Mouse (Mus musculus): Measurements from ENCODE around the gene Lyl1.

Gene Lyl1

GRCm38 (mm10) chr8:84703466-84704249 lies 2.4 kb downstream of the Lyl1 start:
- no peak for DNase-seq (ENCODE audit: low read depth, low spot score)

DNA sequence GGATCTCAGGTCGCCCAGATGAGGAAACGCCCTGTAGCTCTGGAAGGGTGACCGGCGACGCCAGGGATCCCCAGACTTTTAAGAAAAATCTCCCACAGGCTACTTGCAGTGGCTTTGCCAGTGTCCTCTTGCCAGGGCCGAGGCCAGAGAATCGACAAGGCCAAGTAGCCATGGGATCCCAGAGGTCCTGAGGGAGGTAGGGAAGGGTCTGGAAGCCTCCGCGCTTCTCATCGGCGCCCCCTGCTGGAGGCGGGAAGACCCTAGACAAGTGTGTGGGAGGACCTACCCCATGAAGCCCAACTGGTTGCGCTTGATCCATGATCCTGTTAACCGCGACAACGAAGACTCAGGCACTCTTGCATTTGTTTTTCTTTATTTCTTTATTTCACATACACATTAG lies 3.1 kb downstream of the Lyl1 start:
- peak; percentile 45 for DNase-seq (ENCODE audit: low read depth, low spot score)

DNA sequence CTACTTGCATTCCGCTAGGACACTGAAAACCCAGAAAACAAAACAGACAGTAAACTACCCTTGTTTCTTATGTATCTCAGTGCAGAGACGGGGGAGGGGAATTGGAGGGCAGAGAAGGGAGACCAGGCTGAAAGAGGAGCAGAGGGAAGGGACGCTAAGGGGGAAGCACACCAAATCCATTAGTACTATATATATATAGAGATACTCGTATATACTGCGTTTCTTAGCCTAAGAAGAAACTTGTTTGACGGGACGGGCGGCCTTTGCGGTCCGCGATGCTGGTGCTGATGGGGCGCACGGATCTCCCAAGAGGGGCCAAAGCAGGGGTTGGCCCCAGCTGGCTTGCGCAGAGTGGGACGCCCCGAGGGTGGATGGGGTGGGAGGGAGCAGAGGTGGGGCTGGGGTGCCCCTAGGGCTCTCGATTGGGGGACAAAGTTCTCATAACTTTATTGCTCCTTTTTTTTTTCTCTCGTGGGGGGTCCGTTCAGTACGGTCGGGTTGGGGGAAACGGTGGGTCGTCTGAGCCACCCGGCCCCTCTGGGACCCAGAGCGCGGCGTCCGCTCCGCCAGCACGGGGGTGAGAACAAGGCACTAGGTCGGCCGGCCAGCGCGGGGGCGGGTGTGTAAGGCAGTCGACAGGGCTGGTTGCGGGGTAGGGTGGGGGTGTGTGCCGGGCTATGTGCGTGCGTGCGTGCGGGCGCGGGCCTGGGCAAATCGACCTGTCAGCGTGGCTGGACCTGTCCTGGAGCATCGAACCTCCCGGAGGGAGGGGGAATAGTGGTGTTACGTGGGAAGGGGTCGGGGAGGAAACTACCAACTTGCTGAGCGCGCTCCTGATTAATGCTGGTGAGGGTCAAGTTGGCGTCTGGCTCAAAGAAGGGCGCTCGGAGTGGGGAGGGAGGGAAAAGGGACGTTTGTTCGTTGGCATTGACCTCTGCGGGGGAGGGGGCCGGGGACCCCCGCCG lies 3.9 kb downstream of the Lyl1 start:
- DNase-seq (ENCODE audit: low read depth, low spot score), result no peak

- no peak for DNase-seq (ENCODE audit: low read depth, low spot score)
These were observed 4.7 kb downstream of the Lyl1 start for GRCm38 (mm10) chr8:84705960-84706359.

DNA sequence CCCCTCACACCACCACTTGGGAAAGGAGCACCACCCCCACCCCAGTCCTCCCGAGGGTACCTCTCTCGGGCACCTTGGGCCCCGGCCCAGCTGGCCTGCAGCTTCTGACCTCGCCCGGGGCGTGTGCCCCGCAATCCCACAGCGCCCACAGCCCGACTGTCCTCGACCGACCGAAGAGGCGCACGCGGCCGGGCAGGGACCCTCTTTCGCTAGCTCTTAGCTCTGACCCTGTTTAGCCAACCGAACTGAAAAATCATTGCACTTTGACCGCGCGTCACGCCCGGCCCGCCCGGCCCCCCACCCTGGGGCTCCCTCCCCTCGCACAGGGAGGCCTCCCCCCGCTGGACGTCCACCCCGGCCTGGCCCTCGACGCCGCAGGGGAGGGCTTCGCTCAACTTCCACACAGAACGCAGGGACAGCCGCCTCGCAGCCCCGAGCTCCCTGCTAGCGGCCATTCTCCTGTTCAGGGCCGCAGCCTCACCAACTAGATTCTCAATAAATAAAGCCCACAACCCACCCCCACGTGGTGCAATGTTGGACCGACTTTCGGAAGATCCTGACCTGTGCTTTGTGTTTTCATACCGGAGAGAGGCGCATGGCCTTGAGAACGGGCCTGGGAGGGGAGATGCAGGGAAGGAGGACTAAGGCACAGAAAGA lies 5.5 kb downstream of the Lyl1 start:
- DNase-seq (ENCODE audit: low read depth, low spot score), result no peak

GRCm38 (mm10) chr8:84707267-84707883 lies 6.1 kb downstream of the Lyl1 start:
- DNase-seq (ENCODE audit: low read depth, low spot score), result no peak

GRCm38 (mm10) chr8:84708071-84708541 lies 6.8 kb downstream of the Lyl1 start:
- DNase-seq (ENCODE audit: low read depth, low spot score), result no peak

DNA sequence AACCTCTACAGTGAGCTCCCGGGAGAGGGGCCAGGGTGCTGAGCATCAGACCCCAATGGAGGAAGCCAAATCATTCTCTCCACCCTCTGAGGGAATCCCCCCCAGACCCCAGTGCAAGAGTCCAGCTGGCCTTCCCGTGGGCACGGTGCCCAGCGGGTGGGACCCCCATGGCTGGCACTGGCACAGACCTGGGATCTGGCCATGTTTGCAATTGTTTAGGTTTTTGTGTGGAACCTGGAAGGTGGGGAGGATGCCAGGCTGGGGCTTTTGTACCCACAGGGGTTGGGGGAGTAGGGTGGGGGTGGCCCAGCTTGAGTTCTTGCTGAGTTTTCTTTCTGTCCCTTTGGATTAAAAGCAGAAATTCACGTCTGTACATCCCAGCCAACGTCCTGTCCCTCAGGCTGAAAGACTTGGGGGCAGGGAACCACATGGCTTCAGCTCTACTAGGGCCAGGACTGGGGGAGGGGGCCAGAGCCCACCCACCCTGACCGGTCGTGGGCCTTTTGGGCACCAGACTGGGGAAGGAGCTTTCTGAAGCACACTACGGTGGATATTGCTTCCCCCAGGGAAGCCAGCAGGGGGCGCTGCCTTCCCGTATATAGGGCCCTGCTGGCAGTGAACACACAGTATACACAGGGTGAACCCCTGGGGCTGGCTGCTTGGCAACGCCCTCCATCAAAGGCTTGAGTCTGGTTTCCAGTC lies 7.7 kb downstream of the Lyl1 start:
- DNase-seq (ENCODE audit: low read depth, low spot score), result peak; percentile 94

DNA sequence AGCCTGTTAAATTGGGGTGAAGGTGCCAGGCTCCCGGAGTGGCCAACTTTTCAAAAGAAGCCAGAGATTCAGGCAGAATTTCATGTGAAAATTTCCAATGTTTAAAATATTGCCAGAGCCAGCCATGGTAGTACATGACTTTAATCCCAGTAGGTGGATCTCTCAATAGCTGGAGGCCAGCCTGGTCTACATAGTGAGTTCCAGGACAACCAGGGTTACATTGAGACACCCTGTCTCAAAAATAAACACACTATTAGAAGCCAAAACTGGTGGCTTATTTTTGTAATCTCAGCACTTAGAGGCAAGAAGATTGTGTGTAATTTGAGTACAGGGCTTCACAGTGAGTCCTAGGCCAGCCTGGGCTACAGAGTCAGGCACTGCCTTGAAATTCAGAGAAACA lies 8.7 kb downstream of the Lyl1 start:
- DNase-seq (ENCODE audit: low read depth, low spot score), result no peak

DNA sequence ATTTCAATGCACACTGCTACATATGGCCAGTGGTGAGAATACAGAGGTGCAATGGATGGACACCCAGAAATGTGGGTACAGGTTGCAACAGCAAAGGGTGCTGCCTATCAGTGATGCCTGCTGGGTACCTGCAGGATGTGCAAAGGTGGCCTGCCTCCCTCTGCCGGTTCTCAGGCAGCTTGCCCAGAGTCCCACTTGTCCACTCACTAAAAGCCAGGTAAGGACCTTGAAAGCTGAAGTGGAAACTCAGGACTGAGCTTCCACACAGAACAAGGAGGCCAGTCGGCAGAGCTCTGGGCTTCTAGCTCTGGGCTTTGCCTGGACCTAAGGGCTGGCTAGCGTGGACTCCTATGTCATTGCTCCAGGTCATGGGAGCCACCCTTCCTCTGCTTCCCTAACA lies 10.1 kb downstream of the Lyl1 start:
- no peak for DNase-seq (ENCODE audit: low read depth, low spot score)

- DNase-seq (ENCODE audit: low read depth, low spot score), result peak; percentile 83
These were observed 10.9 kb downstream of the Lyl1 start for GRCm38 (mm10) chr8:84711933-84712758.

GRCm38 (mm10) chr8:84712759-84713120 lies 11.5 kb downstream of the Lyl1 start:
- no peak for DNase-seq (ENCODE audit: low read depth, low spot score)

- no peak for DNase-seq (ENCODE audit: low read depth, low spot score)
These were observed 12.1 kb downstream of the Lyl1 start for GRCm38 (mm10) chr8:84713381-84713780.

GRCm38 (mm10) chr8:84714161-84714560 lies 12.9 kb downstream of the Lyl1 start:
- no peak for DNase-seq (ENCODE audit: low read depth, low spot score)

- DNase-seq (ENCODE audit: low read depth, low spot score), result no peak
These were observed 14.7 kb downstream of the Lyl1 start for GRCm38 (mm10) chr8:84715893-84716468.

DNA sequence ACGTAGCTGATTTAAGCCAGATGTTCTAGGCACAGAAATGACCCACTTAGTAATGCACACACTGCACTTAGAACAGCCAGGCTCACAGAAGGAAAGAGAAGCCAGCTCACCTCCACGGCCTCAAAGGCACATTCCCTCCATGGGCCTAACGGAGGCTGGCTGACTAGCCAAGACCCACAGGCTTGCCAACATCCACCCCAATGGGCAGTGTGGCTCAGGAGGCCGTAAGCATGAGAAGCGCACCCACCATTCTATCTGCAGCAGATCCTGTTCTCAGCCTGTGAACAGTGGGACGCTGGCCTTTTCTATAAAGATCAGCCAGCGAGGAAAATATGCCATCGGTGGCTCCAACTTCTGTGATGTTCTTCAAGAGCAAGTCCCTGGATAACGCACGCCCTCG lies 15.5 kb downstream of the Lyl1 start:
- no peak for DNase-seq (ENCODE audit: low read depth, low spot score)

DNA sequence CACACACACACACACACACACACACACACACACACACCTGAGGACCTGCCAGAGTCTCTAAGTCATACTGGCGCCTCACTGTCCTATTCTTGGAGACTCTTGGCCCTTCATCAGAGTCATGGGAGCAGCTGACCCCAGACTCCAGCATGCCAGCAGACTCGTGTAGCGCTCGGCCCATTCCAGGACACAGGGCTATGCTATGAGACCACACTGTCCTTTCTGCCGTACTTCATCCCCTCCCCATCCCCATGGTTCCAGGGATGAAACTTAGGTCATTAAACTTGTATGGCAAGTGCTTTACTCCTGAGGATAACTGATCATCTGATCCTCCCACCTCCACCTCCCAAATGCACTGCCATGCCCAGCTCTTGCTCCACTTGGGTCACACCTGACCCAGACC lies 17.2 kb downstream of the Lyl1 start:
- DNase-seq (ENCODE audit: low read depth, low spot score), result no peak

- no peak for DNase-seq (ENCODE audit: low read depth, low spot score)
These were observed 17.9 kb downstream of the Lyl1 start for GRCm38 (mm10) chr8:84718959-84719690.

DNA sequence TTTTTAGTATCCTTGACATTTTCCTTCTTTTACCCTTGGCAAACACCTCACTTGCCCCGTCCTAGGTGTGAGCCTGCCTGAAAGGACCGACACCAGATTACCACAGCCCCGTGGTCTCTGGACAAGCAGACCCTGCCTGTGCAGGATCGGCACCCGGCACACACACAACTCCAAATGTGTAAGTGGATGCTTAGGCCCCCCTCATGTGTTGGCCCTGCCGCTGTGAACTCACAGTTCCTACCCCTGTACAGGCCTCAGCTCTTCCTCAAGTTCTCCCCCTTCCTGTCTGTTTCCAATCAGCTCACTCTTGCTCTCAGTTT lies 21.2 kb downstream of the Lyl1 start:
- DNase-seq (ENCODE audit: low read depth, low spot score), result no peak

Data from 3T3-L1 (cell line).